Mouse (Mus musculus) heart, postnatal 0 days (tissue): ENCODE measurements around the gene Srrt.
A peak's percentile ranks its signal among the peaks of the same experiment; 100 is the strongest.

ENCODE experiments used
- CTCF ChIP-seq: IDR thresholded peaks from 2 replicates; pipeline ENCODE4 v1.5.1; 2016; ENCODE audit warnings: antibody characterized with exemption, control low read depth, low read depth
- EP300 ChIP-seq: IDR thresholded peaks from 2 replicates; pipeline ENCODE4 v1.6.1; 2016; ENCODE audit warnings: antibody characterized with exemption, low read depth

GRCm38 (mm10) chr5:137349384-137350204 lies 42.1 kb upstream of the Srrt start, which contains the start of gene Ephb4:
- TF ChIP-seq CTCF, result peak; percentile 24; the same call in 1 of the 2 replicates
- TF ChIP-seq EP300, result peak; percentile 89
